Mouse (Mus musculus) kidney, postnatal 4 days (tissue): ENCODE measurements around the gene Zfp982.
"Not testable (repeated sequence)": the region's sequence is repeated elsewhere in the genome, so short reads cannot be mapped to it uniquely, and the experiment has no call there.

Experiments
- DNase-seq, 2 experiments: peaks; one replicate each; pipeline ENCODE4 v3.0.0; 2021; ENCODE audit warnings: mixed read lengths in 2 of 2

Zfp982 gene

GRCm38 (mm10) chr4:147492117-147492516 is at the start of gene Zfp982:
Gene Zfp982, plus strand, starts transcription at chr4:147492417.
- DNase-seq, result not testable (repeated sequence)

- DNase-seq, result peak; percentile 66 to 77
These were observed 49.3 kb upstream of the Zfp982 start for GRCm38 (mm10) chr4:147442649-147443553.

GRCm38 (mm10) chr4:147443554-147443927 is 48.7 kb upstream of the Zfp982 start:
- DNase-seq, result not testable (repeated sequence)

- DNase-seq, result not testable (repeated sequence)
These were observed 46.8 kb upstream of the Zfp982 start for GRCm38 (mm10) chr4:147445371-147445770.

GRCm38 (mm10) chr4:147448358-147448757 is 43.9 kb upstream of the Zfp982 start:
- no peak for DNase-seq

GRCm38 (mm10) chr4:147449099-147449581 is 43.1 kb upstream of the Zfp982 start:
- peak; percentile 31 to 47 for DNase-seq

GRCm38 (mm10) chr4:147449986-147450385 is 42.2 kb upstream of the Zfp982 start:
- not testable (repeated sequence) for DNase-seq

- DNase-seq, result not testable (repeated sequence)
These were observed 25.0 kb upstream of the Zfp982 start for GRCm38 (mm10) chr4:147467207-147467606.

- DNase-seq, result not testable (repeated sequence)
These were observed 6.8 kb downstream of the Zfp982 start for GRCm38 (mm10) chr4:147498772-147499613.

GRCm38 (mm10) chr4:147509174-147509573 is 17.0 kb downstream of the Zfp982 start:
- DNase-seq, result no peak

- no peak for DNase-seq
These were observed 26.8 kb downstream of the Zfp982 start for GRCm38 (mm10) chr4:147518981-147519380.

- DNase-seq, result no peak
These were observed 27.9 kb downstream of the Zfp982 start for GRCm38 (mm10) chr4:147520100-147520499.

- DNase-seq, result no peak
These were observed 32.9 kb downstream of the Zfp982 start for GRCm38 (mm10) chr4:147525125-147525524.

GRCm38 (mm10) chr4:147530366-147530765 is 38.1 kb downstream of the Zfp982 start:
- DNase-seq, result no peak

- not testable (repeated sequence) for DNase-seq
These were observed 43.7 kb downstream of the Zfp982 start for GRCm38 (mm10) chr4:147535916-147536315.

- DNase-seq, result no peak
These were observed 45.5 kb downstream of the Zfp982 start for GRCm38 (mm10) chr4:147537702-147538101.

GRCm38 (mm10) chr4:147539918-147540317 is 47.7 kb downstream of the Zfp982 start, which contains the start of gene Gm16503:
Gene Gm16503, plus strand, starts transcription at chr4:147540218.
- DNase-seq, result not testable (repeated sequence)

GRCm38 (mm10) chr4:147541105-147541504 is 48.9 kb downstream of the Zfp982 start:
- DNase-seq, result no peak

- DNase-seq, result not testable (repeated sequence)
These were observed 60.9 kb downstream of the Zfp982 start, which contains the start of gene Zfp985 for GRCm38 (mm10) chr4:147553071-147553470. Gene Zfp985, plus strand, starts transcription at chr4:147553277.

GRCm38 (mm10) chr4:147554361-147554760 is 62.1 kb downstream of the Zfp982 start:
- DNase-seq, result not testable (repeated sequence)

- not testable (repeated sequence) for DNase-seq
These were observed 64.7 kb downstream of the Zfp982 start for GRCm38 (mm10) chr4:147556921-147557320.

- not testable (repeated sequence) for DNase-seq
These were observed 65.8 kb downstream of the Zfp982 start for GRCm38 (mm10) chr4:147558011-147558410.

- DNase-seq, result peak; percentile 7 to 14
These were observed 66.9 kb downstream of the Zfp982 start for GRCm38 (mm10) chr4:147559096-147559495.
